Mouse (Mus musculus): Measurements from ENCODE around the gene Prss48.

GRCm38 (mm10) chr3:85952696-85953283 lies 49.5 kb downstream of the Prss48 start:
- no peak for TF ChIP-seq CTCF (IDR thresholded peaks at IDR 0.05; ENCODE audit: insufficient read depth, low read depth, low read length)
- no peak for TF ChIP-seq POLR2A (IDR thresholded peaks at IDR 0.05; ENCODE audit: insufficient read depth, low read depth, low read length)

All from olfactory bulb, adult 2 months (tissue).